Mouse (Mus musculus): ENCODE data around the gene Mvp. TPM values are rescaled to one million over a fixed set of nuclear protein-coding genes. Genes with fewer than 3 reads are reported as not detected.

Gene Mvp
- polyA plus RNA-seq, 1 experiment from 2014 or later = 3.0 TPM

DNA sequence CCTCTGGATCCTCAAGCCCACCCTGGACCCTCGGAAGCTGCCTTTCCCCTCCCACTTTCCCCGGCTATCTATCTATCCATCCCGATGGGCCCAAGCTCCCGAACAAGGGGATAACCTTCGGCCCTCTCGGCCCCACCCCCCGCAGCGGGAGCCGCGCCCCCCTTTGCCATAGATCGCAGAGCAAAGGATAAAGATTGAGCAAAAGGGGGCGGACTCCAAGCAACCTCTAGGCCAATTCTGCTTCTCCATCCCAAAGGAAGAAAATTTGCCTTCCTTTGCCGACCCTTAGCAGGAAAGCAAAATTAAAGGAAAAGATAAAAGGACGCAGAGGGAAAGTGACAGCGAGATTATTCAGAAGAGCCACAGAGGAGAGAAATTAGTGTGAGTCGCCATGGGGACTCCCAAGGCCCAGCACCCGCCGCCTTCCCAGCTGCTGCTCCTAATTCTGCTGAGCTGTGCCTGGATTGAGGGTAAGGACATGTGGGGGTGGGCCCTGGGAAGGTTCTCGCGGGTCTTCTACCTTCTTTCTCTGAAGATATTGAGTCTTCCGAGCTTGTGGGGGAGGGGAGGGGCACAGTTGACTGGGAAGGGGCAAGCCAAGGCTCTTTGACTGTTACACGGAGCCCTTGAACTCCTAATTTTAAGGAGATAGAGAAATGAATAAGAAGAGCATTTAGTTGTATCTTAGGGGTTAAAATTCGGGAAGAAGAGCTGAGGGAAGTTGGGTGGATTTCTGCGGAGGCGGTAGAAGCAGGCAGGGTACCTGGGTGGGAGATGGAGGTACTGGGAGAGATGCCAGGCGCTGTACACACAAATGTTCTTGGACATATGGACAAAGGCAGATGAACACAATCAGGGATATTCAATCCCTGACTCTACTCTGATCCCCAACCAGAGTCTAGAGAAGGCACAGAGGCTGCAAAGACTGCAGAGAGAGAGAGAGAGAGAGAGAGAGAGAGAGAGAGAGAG, 63.5 kb downstream of the Mvp start:
- Histone ChIP-seq H3K4me2 (ENCODE audit: low read length) (peak overlapping the region; percentile 89), H3K4me1 (replicated peaks; ENCODE audit: control insufficient read depth, insufficient read depth, low read length) (peaks cover 39% of the 10 kb centered on the region), H3K4me3 (replicated peaks; ENCODE audit: low read length) (peak overlapping the region; percentile 62), H3K36me3 (ENCODE audit: control insufficient read depth, insufficient read depth) (peaks cover 6% of the 10 kb centered on the region; the same call in 1 of the 2 replicates), H3K9me3 (ENCODE audit: control insufficient read depth, low read length) (no peaks in the 10 kb centered on the region), H3K9ac (replicated peaks; ENCODE audit: low read depth, low read length) (peak overlapping the region; percentile 76), H3K27me3 (replicated peaks; ENCODE audit: control insufficient read depth, insufficient read depth, low read length) (0 out of 2 replicates have a peak, but pooled peaks cover 2% of the 10 kb centered on the region), H3K27ac (ENCODE audit: low read length) (peak overlapping the region; percentile 87)
- WGBS = 3% methylated on average over 26 of the region's 26 CpGs
- ATAC-seq = peak; percentile 7; the same call in 1 of the 2 replicates

DNA sequence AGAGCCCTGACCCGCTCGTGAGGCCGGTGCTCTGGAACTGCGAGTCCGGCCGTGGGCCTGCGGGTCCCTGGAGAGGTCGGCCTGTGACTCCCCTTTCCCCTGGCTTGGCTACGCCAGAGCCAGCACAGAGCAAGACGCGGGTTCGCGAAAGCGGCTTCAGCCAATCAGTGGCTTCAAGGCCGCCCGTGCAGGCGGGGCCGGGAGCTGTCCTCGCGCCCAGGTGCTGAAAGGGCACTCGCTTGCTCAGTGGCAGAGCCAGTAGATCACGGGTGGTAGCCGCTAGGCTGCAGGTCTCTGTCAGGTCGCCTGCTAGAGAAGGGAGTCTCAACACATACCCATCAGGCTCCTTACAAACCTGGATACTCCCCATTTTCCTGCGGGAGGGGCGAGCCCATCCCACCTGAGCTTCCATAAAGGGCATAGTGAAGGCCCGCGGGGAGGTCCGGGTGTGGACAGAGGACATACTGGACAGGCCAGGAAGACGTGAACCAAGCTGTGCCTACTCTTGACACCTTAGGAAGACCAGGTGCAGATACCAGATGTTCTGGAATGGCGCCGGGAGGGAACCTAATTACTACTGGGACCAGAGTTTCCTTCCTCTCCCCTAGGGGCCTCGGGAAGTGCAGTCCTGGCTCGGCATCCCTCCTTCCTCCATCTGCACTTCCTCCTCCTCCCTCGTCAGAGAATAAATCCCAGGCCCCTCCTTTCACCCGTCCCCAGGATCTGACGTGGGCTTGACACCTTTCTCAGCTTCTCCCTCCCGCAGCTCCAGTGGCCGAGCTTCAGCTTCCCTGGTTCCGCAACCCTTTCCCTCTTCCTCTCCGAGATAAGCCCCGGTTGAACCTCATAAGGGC, 64.4 kb downstream of the Mvp start, which contains the start of gene Sez6l2:
Gene Sez6l2, plus strand, starts transcription at position 771 of the 854 bp plus-strand sequence.
- peak; percentile 85 for ATAC-seq
- WGBS = 0% methylated on average over 41 of the region's 42 CpGs
- H3K4me1 ChIP-seq (replicated peaks; ENCODE audit: control insufficient read depth, insufficient read depth, low read length) = peaks cover 39% of the 10 kb centered on the region

DNA sequence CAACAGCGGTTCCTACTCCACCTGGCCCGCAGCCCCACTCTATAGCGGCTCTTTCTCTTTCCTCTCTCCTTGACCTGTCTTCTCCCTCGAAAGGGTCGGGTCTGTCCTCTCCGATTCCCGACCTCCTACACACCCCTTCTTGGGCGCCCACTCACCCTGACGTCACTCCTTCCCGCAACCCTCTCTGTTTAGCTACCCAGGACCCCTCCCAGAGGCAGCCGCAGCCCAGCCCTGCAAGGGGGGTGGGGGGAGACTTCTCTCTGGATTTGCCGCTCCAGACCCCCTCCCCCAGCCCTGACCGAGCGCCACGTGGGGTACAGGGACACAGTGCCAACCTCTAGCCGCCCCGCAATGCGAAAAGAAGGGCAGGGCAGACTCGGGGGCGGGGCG, 65.0 kb downstream of the Mvp start, which contains the start of gene Asphd1:
Gene Asphd1, minus strand, starts transcription at position 180 of the 390 bp plus-strand sequence.
- H3K4me3 ChIP-seq (replicated peaks; ENCODE audit: low read length) = peak within 1 kb of the TSS; percentile 62
- H3K36me3 ChIP-seq (ENCODE audit: control insufficient read depth, insufficient read depth) = peaks cover 9% of the 10 kb centered on the region; the same call in 1 of the 2 replicates
- H3K9ac ChIP-seq (replicated peaks; ENCODE audit: low read depth, low read length) = peak within 1 kb of the TSS; percentile 76
- H3K27me3 ChIP-seq (replicated peaks; ENCODE audit: control insufficient read depth, insufficient read depth, low read length) = 0 out of 2 replicates have a peak, but pooled peaks cover 2% of the 10 kb centered on the region
- WGBS = 1% methylated on average over 21 of the region's 21 CpGs
- peak within 1 kb of the TSS; percentile 87 for H3K27ac ChIP-seq (ENCODE audit: low read length)
- no peaks in the 10 kb centered on the region for H3K9me3 ChIP-seq (ENCODE audit: control insufficient read depth, low read length)
- H3K4me2 ChIP-seq (ENCODE audit: low read length) = peak within 1 kb of the TSS; percentile 89
- peak; percentile 67 for ATAC-seq
- H3K4me1 ChIP-seq (replicated peaks; ENCODE audit: control insufficient read depth, insufficient read depth, low read length) = peaks cover 39% of the 10 kb centered on the region

More for the DNA sequence above, 64.4 kb downstream of the Mvp start, which contains the start of gene Sez6l2:
- peak within 1 kb of the TSS; percentile 76 for H3K9ac ChIP-seq (replicated peaks; ENCODE audit: low read depth, low read length)
- H3K9me3 ChIP-seq (ENCODE audit: control insufficient read depth, low read length) = no peaks in the 10 kb centered on the region
- H3K27me3 ChIP-seq (replicated peaks; ENCODE audit: control insufficient read depth, insufficient read depth, low read length) = 0 out of 2 replicates have a peak, but pooled peaks cover 2% of the 10 kb centered on the region
- H3K4me2 ChIP-seq (ENCODE audit: low read length) = peak within 1 kb of the TSS; percentile 89
- H3K27ac ChIP-seq (ENCODE audit: low read length) = peak within 1 kb of the TSS; percentile 87
- H3K36me3 ChIP-seq (ENCODE audit: control insufficient read depth, insufficient read depth) = peaks cover 9% of the 10 kb centered on the region; the same call in 1 of the 2 replicates
- H3K4me3 ChIP-seq (replicated peaks; ENCODE audit: low read length) = peak within 1 kb of the TSS; percentile 62

DNA sequence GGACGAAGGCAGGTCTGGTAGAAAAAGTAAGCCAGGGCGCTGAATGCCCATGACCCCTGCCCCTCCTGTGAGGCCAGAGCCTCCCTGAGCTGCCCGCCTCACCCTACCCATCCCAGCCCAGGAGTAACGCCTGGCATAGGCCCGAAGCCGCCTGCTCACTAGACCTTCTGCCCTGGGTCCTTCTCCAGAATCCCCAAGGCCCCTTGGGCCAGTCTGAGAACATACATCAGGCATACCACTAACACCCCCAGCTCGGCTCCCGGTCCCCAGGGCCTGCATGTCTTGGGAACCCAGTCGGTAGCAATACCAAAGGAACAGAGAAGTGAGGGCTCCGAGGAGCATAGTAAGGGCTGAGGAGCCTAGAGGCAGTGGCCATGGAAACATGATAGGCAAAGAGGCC, 65.8 kb downstream of the Mvp start:
- no peak for ATAC-seq
- WGBS = 83% methylated on average over 10 of the region's 10 CpGs
- H3K27ac ChIP-seq (ENCODE audit: low read length) = peak overlapping the region; percentile 87
- H3K4me3 ChIP-seq (replicated peaks; ENCODE audit: low read length) = peak overlapping the region; percentile 62
- peaks cover 39% of the 10 kb centered on the region for H3K4me1 ChIP-seq (replicated peaks; ENCODE audit: control insufficient read depth, insufficient read depth, low read length)
- no peaks in the 10 kb centered on the region for H3K9me3 ChIP-seq (ENCODE audit: control insufficient read depth, low read length)
- H3K27me3 ChIP-seq (replicated peaks; ENCODE audit: control insufficient read depth, insufficient read depth, low read length) = no peaks in the 10 kb centered on the region
- peak overlapping the region; percentile 76 for H3K9ac ChIP-seq (replicated peaks; ENCODE audit: low read depth, low read length)
- peak overlapping the region; percentile 89 for H3K4me2 ChIP-seq (ENCODE audit: low read length)
- peaks cover 9% of the 10 kb centered on the region; the same call in 1 of the 2 replicates for H3K36me3 ChIP-seq (ENCODE audit: control insufficient read depth, insufficient read depth)

DNA sequence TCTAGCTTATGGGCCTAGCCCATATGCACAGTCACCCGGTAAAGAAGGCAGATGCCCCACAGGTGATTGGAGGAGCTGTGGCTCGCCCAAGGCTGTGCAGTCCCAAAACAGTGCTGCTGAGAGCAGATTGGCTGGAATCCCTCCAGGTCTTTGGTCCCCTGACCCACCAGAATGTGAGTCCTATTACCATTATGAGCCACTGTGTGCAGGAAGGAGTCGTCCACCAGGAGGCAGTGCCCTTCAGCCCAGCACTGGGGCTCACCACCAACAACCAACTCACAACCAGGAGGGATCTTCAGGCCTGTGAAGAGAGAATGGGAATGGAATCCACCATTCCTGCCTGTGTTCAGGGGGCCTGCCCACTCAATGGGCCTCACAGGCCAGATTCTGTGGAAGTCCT, 67.9 kb downstream of the Mvp start:
- WGBS = 51% methylated on average over 3 of the region's 3 CpGs
- Histone ChIP-seq H3K27me3 (replicated peaks; ENCODE audit: control insufficient read depth, insufficient read depth, low read length) (no peaks in the 10 kb centered on the region), H3K4me3 (replicated peaks; ENCODE audit: low read length) (no peak overlapping the region), H3K4me2 (ENCODE audit: low read length) (no peak overlapping the region), H3K4me1 (replicated peaks; ENCODE audit: control insufficient read depth, insufficient read depth, low read length) (peaks cover 23% of the 10 kb centered on the region), H3K27ac (ENCODE audit: low read length) (no peak overlapping the region), H3K9ac (replicated peaks; ENCODE audit: low read depth, low read length) (no peak overlapping the region), H3K9me3 (ENCODE audit: control insufficient read depth, low read length) (no peaks in the 10 kb centered on the region), H3K36me3 (ENCODE audit: control insufficient read depth, insufficient read depth) (peaks cover 11% of the 10 kb centered on the region; the same call in 1 of the 2 replicates)
- ATAC-seq = no peak

DNA sequence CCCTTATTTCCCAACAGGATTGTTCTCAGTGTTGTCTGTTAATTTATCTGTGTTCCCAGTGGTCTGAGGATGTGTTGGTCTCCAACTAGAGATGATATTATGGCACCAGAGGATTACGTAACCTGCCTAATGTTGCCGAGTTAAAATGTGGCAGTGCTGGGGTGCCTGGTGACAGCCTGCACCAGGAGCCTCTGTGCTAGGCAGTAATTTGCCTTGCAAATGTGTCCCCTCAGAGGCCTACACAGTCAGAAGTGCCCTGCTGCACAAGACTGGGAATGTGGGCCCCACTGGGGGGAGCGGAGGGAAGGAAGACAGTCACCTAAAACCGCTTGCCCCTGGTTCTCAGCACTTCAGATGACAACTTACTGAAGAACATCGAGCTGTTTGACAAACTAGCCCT, 72.6 kb downstream of the Mvp start:
- Histone ChIP-seq H3K4me2 (ENCODE audit: low read length) (no peak overlapping the region), H3K27ac (ENCODE audit: low read length) (no peak overlapping the region), H3K36me3 (ENCODE audit: control insufficient read depth, insufficient read depth) (peaks cover 22% of the 10 kb centered on the region), H3K9ac (replicated peaks; ENCODE audit: low read depth, low read length) (no peak overlapping the region), H3K4me3 (replicated peaks; ENCODE audit: low read length) (no peak overlapping the region), H3K9me3 (ENCODE audit: control insufficient read depth, low read length) (no peaks in the 10 kb centered on the region), H3K27me3 (replicated peaks; ENCODE audit: control insufficient read depth, insufficient read depth, low read length) (no peaks in the 10 kb centered on the region), H3K4me1 (replicated peaks; ENCODE audit: control insufficient read depth, insufficient read depth, low read length) (peaks cover 5% of the 10 kb centered on the region; the same call in 1 of the 2 replicates)
- peak; percentile 61; the same call in 1 of the 2 replicates for ATAC-seq
- 46% methylated on average over 5 of the region's 5 CpGs for WGBS

DNA sequence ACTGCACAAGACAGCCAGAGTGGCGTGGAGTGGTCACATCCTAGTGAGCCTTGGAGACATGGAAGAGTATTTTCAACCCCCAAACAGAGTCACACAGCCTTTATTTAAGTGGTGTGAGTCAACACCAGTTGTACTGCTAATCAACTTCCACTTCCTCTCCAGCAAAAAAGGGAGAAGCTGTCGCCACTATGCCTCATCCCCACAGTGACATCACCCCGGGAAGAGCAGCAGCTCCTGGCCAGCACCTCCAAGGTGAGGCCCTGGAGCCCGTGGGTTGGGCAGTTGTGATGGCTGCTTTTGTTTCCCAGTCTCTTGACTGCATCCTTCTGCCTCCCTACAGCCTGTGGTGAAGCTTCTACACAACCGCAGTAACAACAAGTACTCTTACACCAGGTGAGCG, 73.2 kb downstream of the Mvp start:
- Histone ChIP-seq H3K4me3 (replicated peaks; ENCODE audit: low read length) (no peak overlapping the region), H3K4me1 (replicated peaks; ENCODE audit: control insufficient read depth, insufficient read depth, low read length) (peaks cover 5% of the 10 kb centered on the region; the same call in 1 of the 2 replicates), H3K27me3 (replicated peaks; ENCODE audit: control insufficient read depth, insufficient read depth, low read length) (no peaks in the 10 kb centered on the region), H3K9me3 (ENCODE audit: control insufficient read depth, low read length) (no peaks in the 10 kb centered on the region), H3K27ac (ENCODE audit: low read length) (no peak overlapping the region), H3K9ac (replicated peaks; ENCODE audit: low read depth, low read length) (no peak overlapping the region), H3K4me2 (ENCODE audit: low read length) (no peak overlapping the region), H3K36me3 (ENCODE audit: control insufficient read depth, insufficient read depth) (peaks cover 24% of the 10 kb centered on the region)
- ATAC-seq = no peak
- 47% methylated on average over 6 of the region's 6 CpGs for WGBS

All from forebrain, embryonic 16.5 days (tissue).